Mouse (Mus musculus) forebrain, embryonic 15.5 days (tissue): ENCODE data around the gene Plekha1. TPM values are rescaled to one million over a fixed set of nuclear protein-coding genes. Genes with fewer than 3 reads are reported as not detected.

Source experiments
- ATAC-seq: fragments of 200-750 bp; cut with Nextera tagmentation; replicated peaks from 2 replicates; pipeline ENCODE4 v1.8.0; 2017; ENCODE audit warnings: mild to moderate bottlenecking, moderate TSS enrichment, moderate library complexity
- H3K27ac ChIP-seq: fragments of 300-500 bp; sonication (generic); replicated peaks from 2 replicates; pipeline ENCODE4 v1.5.1; 2015; ENCODE audit warnings: mild to moderate bottlenecking, inconsistent platforms
- H3K27me3 ChIP-seq: fragments of 300-500 bp; sonication (generic); 2 replicates; pipeline ENCODE4 v1.6.1; 2015; ENCODE audit warnings: inconsistent platforms
- H3K36me3 ChIP-seq: fragments of 300-500 bp; sonication (generic); 2 replicates; pipeline ENCODE4 v1.6.1; 2015; ENCODE audit warnings: mild to moderate bottlenecking, inconsistent platforms
- H3K4me1 ChIP-seq: fragments of 300-500 bp; sonication (generic); 2 replicates; pipeline ENCODE4 v1.6.1; 2015; ENCODE audit warnings: inconsistent platforms
- H3K4me2 ChIP-seq: fragments of 300-500 bp; sonication (generic); replicated peaks from 2 replicates; pipeline ENCODE4 v1.6.1; 2015; ENCODE audit warnings: mild to moderate bottlenecking, inconsistent platforms
- H3K4me3 ChIP-seq: fragments of 300-500 bp; sonication (generic); 2 replicates; pipeline ENCODE4 v1.5.1; 2015; ENCODE audit warnings: mild to moderate bottlenecking, inconsistent platforms
- H3K9ac ChIP-seq: fragments of 300-500 bp; sonication (generic); replicated peaks from 2 replicates; pipeline ENCODE4 v1.6.1; 2015; ENCODE audit warnings: mild to moderate bottlenecking, inconsistent platforms
- H3K9me3 ChIP-seq: fragments of 300-500 bp; sonication (generic); 2 replicates; pipeline ENCODE4 v1.6.1; 2016; ENCODE audit warnings: inconsistent platforms
- WGBS: fragments of 180-500 bp; shearing (Covaris S2); methylation state at CpG from one replicate; pipeline ENCODE4 v1.1.7; 2015; ENCODE audit warnings: mixed read lengths; 5-methylcytosine and 5-hydroxymethylcytosine counted together
- polyA plus RNA-seq: library from polyadenylated mRNA; unstranded; fragments of >200 nt; fragmentation: Nextera tagmentation; extraction: Ambion mirVana; gene quantifications from 2 replicates; pipeline ENCODE4 v1.2.1, GENCODE M21; 2015

Gene Plekha1
- polyA plus RNA-seq, 1 experiment from 2014 or later, result 53.2 TPM

DNA sequence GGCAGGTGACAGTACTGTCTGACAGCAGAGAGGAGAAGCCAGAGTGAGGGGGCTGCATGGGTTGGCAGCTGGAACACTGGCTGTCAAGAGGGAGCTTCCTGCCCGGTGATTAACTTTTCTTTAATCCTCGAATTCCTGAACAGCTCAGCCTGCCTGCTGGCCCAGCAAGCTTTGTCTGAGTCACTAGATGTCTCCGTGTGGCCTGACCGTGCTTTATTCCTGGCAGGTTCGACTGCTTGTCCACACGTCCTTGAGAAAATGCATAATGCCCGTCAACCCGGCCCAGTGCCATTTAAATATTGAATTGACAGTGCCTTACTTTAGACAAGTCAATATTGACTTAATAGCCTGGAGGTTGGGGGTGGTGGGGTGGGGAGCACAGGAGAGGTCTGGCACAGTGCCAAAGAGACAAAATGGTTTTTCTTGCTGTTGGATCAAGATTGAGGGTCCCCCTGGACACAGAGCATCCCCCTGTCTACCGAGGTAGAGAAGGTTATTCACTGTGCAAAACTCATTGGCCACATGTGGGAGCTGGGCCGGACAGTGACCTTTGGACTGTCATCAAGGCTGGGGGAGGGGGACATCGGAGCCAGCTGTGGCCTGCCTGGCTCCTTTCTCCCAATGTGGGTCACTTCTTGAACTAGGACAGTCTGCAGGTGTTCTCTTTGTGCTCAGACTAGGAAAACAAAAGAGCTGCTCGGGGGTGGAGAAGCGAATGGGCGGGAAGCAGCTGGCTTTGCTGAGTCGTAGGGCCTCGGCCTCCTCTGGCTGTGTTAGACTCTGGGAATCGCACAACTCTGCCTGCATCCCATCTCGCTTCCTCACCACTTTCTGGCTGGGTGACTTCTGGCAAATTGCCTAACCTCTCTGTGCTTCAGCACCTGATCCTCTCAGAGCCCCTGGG, 30.3 kb upstream of the Plekha1 start:
- no peaks in the 10 kb centered on the region for H3K36me3 ChIP-seq
- H3K4me2 ChIP-seq, result no peak overlapping the region
- no peaks in the 10 kb centered on the region for H3K9me3 ChIP-seq
- H3K27me3 ChIP-seq, result peaks cover 4% of the 10 kb centered on the region; the same call in 1 of the 2 replicates
- no peak for ATAC-seq
- no peak overlapping the region for H3K4me3 ChIP-seq
- no peak overlapping the region for H3K9ac ChIP-seq
- 6% methylated on average over 18 of the region's 18 CpGs for WGBS
- H3K27ac ChIP-seq, result no peak overlapping the region
- H3K4me1 ChIP-seq, result peaks cover 25% of the 10 kb centered on the region

GRCm38 (mm10) chr7:130836066-130836465, 29.5 kb upstream of the Plekha1 start:
- H3K9me3 ChIP-seq, result no peaks in the 10 kb centered on the region
- H3K36me3 ChIP-seq, result no peaks in the 10 kb centered on the region
- no peak overlapping the region for H3K4me3 ChIP-seq
- H3K4me1 ChIP-seq, result peaks cover 25% of the 10 kb centered on the region
- WGBS, result 79% methylated on average over 9 of the region's 9 CpGs
- H3K9ac ChIP-seq, result no peak overlapping the region
- no peak overlapping the region for H3K27ac ChIP-seq
- ATAC-seq, result no peak
- H3K4me2 ChIP-seq, result no peak overlapping the region
- H3K27me3 ChIP-seq, result peaks cover 4% of the 10 kb centered on the region; the same call in 1 of the 2 replicates

GRCm38 (mm10) chr7:130837941-130838657, 27.5 kb upstream of the Plekha1 start:
- 8% methylated on average over 12 of the region's 12 CpGs for WGBS
- Histone ChIP-seq H3K27ac (no peak overlapping the region; the same call in 1 of the 2 replicates), H3K9ac (no peak overlapping the region)

DNA sequence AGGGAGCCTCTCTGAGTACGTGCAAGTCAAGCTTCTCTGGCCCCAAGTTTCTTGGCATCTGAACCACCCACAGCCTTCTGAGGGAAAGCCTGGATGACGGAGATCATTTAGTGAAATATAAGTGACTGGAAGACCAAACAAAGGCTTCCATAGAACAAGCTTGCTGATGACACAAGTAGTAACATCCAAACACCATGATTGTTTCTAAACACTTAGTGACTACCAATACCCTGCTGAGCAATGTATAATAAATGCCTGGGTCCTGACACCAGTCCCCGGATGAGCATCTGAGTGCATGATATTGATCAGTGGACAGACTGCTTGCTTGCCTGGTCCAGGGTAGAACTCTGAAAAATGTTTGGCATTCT, 26.9 kb upstream of the Plekha1 start:
- Histone ChIP-seq H3K4me1 (peaks cover 25% of the 10 kb centered on the region), H3K27me3 (peaks cover 4% of the 10 kb centered on the region; the same call in 1 of the 2 replicates), H3K4me2 (no peak overlapping the region), H3K27ac (no peak overlapping the region; the same call in 1 of the 2 replicates), H3K4me3 (no peak overlapping the region), H3K9me3 (no peaks in the 10 kb centered on the region), H3K9ac (no peak overlapping the region), H3K36me3 (no peaks in the 10 kb centered on the region)
- WGBS, result 37% methylated on average over 3 of the region's 3 CpGs
- no peak for ATAC-seq

More at GRCm38 (mm10) chr7:130837941-130838657, 27.5 kb upstream of the Plekha1 start:
- ATAC-seq, result peak; percentile 74
- Histone ChIP-seq H3K4me3 (no peak overlapping the region), H3K36me3 (no peaks in the 10 kb centered on the region), H3K4me1 (peaks cover 25% of the 10 kb centered on the region), H3K9me3 (no peaks in the 10 kb centered on the region), H3K4me2 (no peak overlapping the region), H3K27me3 (peaks cover 4% of the 10 kb centered on the region; the same call in 1 of the 2 replicates)

- WGBS, result 89% methylated on average over 12 of the region's 12 CpGs
- H3K9ac ChIP-seq, result no peak overlapping the region
- H3K36me3 ChIP-seq, result no peaks in the 10 kb centered on the region
- no peaks in the 10 kb centered on the region; the same call in 1 of the 2 replicates for H3K27me3 ChIP-seq
- no peak for ATAC-seq
- no peak overlapping the region for H3K4me2 ChIP-seq
- no peak overlapping the region for H3K4me3 ChIP-seq
- no peaks in the 10 kb centered on the region for H3K9me3 ChIP-seq
- peaks cover 25% of the 10 kb centered on the region for H3K4me1 ChIP-seq
- H3K27ac ChIP-seq, result no peak overlapping the region
Measured at GRCm38 (mm10) chr7:130839380-130840100, 26.0 kb upstream of the Plekha1 start.

DNA sequence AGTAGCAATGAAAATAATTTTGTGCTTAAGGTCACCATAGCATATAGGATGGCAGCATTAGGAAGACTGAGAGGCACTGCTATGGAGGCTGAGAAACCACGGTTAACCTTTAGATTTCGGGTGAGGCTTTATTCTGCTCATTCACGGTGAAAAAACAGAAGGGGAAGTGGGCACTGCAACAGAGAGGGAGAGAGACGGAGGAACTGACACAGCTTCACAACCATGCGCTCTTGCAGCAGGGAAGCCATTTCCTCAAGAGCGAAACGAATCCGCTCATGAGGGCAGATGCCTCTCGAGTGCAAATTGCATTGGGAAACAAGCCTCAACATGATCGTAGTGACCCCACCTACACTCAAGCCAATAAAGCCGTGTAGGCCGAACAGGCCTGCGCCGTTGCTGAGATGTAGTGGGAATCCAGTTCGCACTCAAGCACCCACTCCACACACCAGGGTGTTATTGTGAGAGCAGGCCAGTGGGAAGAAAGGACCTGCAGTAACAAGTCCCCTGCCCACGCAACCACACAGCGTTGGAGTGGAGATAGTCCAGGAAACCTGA, 18.3 kb upstream of the Plekha1 start:
- WGBS, result 89% methylated on average over 17 of the region's 17 CpGs
- H3K4me2 ChIP-seq, result no peak overlapping the region
- H3K27me3 ChIP-seq, result no peaks in the 10 kb centered on the region
- H3K9ac ChIP-seq, result no peak overlapping the region
- H3K9me3 ChIP-seq, result no peaks in the 10 kb centered on the region
- H3K36me3 ChIP-seq, result no peaks in the 10 kb centered on the region
- H3K4me3 ChIP-seq, result no peak overlapping the region
- no peak overlapping the region for H3K27ac ChIP-seq
- ATAC-seq, result no peak
- no peaks in the 10 kb centered on the region for H3K4me1 ChIP-seq

- H3K9me3 ChIP-seq, result no peaks in the 10 kb centered on the region
- no peak overlapping the region for H3K9ac ChIP-seq
- no peak overlapping the region for H3K27ac ChIP-seq
- ATAC-seq, result no peak
- no peaks in the 10 kb centered on the region for H3K36me3 ChIP-seq
- H3K27me3 ChIP-seq, result no peaks in the 10 kb centered on the region
- no peak overlapping the region for H3K4me2 ChIP-seq
- WGBS, result 87% methylated on average over 4 of the region's 4 CpGs
- H3K4me3 ChIP-seq, result no peak overlapping the region
- H3K4me1 ChIP-seq, result no peaks in the 10 kb centered on the region
Measured at GRCm38 (mm10) chr7:130854684-130855292, 10.8 kb upstream of the Plekha1 start.

- no peaks in the 10 kb centered on the region for H3K9me3 ChIP-seq
- no peak overlapping the region for H3K4me3 ChIP-seq
- H3K9ac ChIP-seq, result no peak overlapping the region
- H3K27ac ChIP-seq, result no peak overlapping the region
- peaks cover 3% of the 10 kb centered on the region for H3K4me1 ChIP-seq
- H3K4me2 ChIP-seq, result no peak overlapping the region
- no peaks in the 10 kb centered on the region for H3K36me3 ChIP-seq
- no peak for ATAC-seq
- no peaks in the 10 kb centered on the region for H3K27me3 ChIP-seq
- WGBS, result 31% methylated on average over 3 of the region's 3 CpGs
Measured at GRCm38 (mm10) chr7:130855681-130856080, 9.9 kb upstream of the Plekha1 start.

DNA sequence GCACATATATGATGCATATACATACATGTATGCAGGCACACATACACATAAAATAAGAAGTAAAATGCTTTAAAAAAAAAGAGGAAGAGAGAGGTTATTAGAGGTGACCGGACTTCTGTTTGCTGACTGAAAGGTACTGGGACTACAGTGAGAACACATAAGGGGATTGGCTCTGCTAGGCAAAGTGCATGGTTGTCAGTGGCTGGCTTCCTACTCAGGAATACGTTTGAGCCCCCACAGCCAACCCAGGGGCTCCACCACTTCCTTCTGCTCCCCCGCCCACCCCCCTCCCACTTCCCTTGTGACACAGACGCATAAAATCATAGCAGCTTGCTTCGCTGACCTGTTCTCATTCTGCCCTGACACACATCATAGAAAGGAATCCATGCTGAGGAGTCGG, 7.6 kb upstream of the Plekha1 start:
- H3K4me1 ChIP-seq, result peaks cover 10% of the 10 kb centered on the region
- no peak overlapping the region for H3K27ac ChIP-seq
- 79% methylated on average over 6 of the region's 6 CpGs for WGBS
- no peaks in the 10 kb centered on the region for H3K27me3 ChIP-seq
- no peak overlapping the region for H3K9ac ChIP-seq
- no peak overlapping the region for H3K4me2 ChIP-seq
- H3K4me3 ChIP-seq, result no peak overlapping the region
- H3K9me3 ChIP-seq, result no peaks in the 10 kb centered on the region
- no peak for ATAC-seq
- no peaks in the 10 kb centered on the region for H3K36me3 ChIP-seq

DNA sequence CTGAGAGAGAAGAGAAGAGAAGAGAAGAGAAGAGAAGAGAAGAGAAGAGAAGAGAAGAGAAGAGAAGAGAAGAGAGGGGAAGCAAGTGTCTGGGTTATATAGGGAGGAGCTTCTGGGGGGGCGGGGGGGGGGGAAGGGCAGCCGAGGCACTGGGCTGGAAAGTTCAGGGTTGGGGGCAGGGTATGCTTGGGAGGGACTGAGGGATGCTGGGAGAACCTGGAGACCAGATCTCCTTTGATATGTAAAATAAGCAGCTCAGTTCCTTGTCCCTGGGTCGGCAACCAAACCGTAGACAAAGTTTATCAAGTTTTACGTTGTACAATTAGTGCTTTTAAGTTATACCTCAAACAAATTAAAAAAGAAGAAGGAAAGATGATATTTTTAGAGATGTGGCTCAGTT, 5.6 kb upstream of the Plekha1 start:
- no peaks in the 10 kb centered on the region for H3K36me3 ChIP-seq
- H3K9ac ChIP-seq, result no peak overlapping the region
- peaks cover 10% of the 10 kb centered on the region for H3K4me1 ChIP-seq
- ATAC-seq, result no peak
- WGBS, result 21% methylated on average over 5 of the region's 5 CpGs
- H3K9me3 ChIP-seq, result no peaks in the 10 kb centered on the region
- 0 out of 2 replicates have a peak overlapping the region, but pooled peaks have one; percentile 57 for H3K27ac ChIP-seq
- no peaks in the 10 kb centered on the region for H3K27me3 ChIP-seq
- H3K4me2 ChIP-seq, result no peak overlapping the region
- H3K4me3 ChIP-seq, result no peak overlapping the region

DNA sequence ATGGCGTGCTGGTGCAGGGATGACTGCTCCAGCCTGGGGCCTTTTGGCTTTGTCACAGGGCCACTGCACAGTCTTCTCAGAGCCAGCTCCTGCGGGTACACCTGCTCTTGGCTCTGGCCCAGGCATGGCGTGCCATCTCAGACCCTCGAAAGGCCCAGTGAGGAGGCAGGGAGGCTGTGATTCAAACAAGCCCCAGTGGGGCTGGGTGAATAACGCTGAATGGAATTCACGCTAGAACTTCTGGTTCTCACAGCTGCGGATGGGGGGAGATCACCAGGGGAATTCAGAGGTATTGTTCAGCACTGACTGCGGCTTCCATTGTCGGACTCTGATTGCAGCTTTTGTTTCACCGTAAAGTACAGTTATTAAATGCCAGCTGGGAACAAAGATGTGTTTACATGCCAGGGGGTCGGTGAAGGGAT, 4.8 kb upstream of the Plekha1 start:
- no peak for ATAC-seq
- H3K27ac ChIP-seq, result peak overlapping the region; percentile 57

More for the DNA sequence above, 4.8 kb upstream of the Plekha1 start:
- H3K4me1 ChIP-seq, result peaks cover 13% of the 10 kb centered on the region
- H3K27me3 ChIP-seq, result no peaks in the 10 kb centered on the region
- WGBS, result 8% methylated on average over 11 of the region's 11 CpGs
- no peaks in the 10 kb centered on the region for H3K36me3 ChIP-seq
- H3K4me2 ChIP-seq, result no peak overlapping the region
- no peak overlapping the region for H3K4me3 ChIP-seq
- H3K9me3 ChIP-seq, result no peaks in the 10 kb centered on the region
- no peak overlapping the region for H3K9ac ChIP-seq
